Mouse (Mus musculus): ENCODE measurements around the gene Ifng. TPM values are rescaled to one million over a fixed set of nuclear protein-coding genes. Genes with fewer than 3 reads are reported as not detected.

The Ifng gene
- polyA plus RNA-seq (2012), result not detected in 2 replicates

DNA sequence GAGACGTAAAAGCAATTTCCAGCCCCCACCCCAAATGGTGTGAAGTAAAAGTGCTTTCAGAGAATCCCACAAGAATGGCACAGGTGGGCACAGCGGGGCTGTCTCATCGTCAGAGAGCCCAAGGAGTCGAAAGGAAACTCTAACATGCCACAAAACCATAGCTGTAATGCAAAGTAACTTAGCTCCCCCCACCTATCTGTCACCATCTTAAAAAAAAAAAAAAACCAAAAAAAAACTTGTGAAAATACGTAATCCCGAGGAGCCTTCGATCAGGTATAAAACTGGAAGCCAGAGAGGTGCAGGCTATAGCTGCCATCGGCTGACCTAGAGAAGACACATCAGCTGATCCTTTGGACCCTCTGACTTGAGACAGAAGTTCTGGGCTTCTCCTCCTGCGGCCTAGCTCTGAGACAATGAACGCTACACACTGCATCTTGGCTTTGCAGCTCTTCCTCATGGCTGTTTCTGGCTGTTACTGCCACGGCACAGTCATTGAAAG, at the start of gene Ifng:
Gene Ifng, plus strand, starts transcription at position 305 of the 499 bp plus-strand sequence.
- no peak for TF ChIP-seq GATA1 (IDR thresholded peaks at IDR 0.05; ENCODE audit: low read length)

DNA sequence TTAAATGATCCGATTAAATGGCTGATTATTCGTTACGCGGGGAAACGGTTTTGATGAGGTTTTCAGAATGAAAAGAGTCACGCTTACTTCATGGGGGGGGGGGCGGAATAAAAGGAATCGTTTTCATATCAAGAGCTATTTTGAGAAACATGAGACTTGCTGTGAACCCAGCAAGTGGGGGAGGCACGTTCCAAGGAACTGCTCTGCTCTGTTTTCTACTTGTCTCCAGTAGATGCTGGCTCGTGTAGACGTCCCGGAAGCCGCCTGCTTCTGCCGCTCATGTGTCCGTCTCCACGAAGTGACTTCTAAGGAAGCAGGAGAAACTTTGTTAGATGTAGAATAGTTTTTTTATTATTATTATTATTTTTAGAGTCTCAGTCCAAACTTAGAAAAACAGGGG, 40.9 kb upstream of the Ifng start:
- TF ChIP-seq GATA1 (IDR thresholded peaks at IDR 0.05; ENCODE audit: low read length), result no peak

DNA sequence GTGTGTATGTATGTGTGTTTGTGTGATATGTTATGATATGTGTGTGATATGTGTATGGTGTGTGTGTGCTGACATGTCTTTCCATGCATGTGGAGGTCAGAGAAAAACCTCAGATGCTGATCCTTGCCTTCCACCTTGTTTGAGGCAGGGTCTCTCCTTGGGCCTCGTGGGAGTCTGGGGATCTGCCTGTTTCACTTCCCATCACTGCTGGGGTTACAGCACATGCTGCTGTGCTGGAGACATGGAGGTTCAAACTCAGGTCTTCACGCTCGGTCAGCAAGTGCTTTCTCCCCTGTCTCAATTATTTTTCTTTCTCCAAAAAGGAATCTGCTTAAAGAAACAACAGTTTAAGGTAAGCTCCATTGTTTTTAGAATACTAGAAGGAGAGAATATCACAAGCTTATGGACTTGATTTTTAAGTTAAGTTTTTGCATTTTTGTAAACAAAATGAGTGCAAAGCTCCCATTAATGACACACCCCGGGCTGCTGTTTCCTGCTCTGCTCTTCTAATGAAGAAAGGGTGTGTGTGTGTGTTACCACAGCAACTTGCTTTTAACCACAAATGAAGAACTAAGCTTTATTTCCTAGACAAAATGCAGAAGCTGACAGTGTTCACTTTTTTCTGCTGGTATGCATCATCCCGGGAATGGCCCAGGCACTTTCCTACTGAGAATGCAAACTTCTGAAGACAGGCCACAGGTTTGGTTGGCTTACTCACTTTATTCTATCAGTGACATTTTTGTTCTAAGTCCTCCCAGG, 34.2 kb upstream of the Ifng start:
- no peak for TF ChIP-seq GATA1 (IDR thresholded peaks at IDR 0.05; ENCODE audit: low read length)

DNA sequence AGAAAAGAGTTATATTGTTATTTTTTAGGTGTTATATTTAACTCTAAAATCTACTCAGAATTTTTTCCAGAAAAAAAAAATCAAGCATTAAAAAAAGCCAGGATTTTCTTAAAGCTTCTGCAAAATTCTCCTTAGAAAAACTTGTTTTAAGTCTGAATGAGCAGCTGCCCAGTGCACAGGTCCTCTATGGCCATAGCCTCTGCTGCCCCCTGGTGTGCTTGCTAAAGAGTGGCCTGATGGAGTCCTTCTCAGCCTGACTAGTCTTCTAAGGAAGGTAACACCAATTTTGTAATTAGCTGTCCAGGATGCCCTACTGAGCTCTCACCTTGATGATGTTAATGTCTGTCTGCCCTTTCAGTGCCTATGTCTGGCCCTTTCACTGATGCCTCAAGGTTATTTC, 29.5 kb upstream of the Ifng start:
- TF ChIP-seq GATA1 (IDR thresholded peaks at IDR 0.05; ENCODE audit: low read length), result no peak

DNA sequence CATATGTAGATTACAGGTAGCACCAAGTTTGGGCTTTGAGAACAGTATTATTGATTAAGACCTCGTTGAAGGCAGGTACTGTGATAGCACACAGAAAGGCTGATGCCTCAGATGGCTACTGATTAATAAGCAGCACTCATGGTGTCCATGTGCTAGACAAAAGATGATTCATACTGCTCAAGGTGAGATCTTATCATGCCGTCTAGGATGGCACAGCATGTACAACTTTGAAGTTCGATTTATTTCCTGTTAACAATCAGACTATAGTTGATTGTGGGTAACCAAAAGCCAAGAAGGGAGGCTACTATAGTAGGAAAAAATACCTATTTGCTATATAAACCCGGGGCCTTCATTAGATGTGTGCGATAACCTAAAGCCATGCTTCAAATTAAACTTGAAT, 28.1 kb upstream of the Ifng start:
- no peak for TF ChIP-seq GATA1 (IDR thresholded peaks at IDR 0.05; ENCODE audit: low read length)

DNA sequence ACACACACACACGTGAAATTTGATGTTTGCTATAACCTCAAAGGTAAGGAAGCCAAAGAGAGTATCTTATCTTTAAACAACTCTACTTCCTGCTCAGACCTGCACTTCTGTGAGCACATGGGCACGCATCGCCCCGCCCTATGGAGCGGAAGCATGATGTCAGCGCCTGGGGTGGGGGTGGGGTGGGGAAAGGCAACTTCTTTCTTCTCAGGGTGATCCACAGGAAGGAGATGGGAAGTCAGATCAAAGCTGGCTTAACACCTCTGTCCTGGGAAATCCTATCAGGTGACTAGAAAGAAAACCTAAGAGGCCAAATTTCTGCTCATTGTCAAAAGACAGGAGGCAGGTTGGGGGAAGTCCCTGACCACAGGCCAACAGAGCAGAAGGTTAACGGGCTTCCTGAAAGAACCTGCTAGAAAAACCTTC, 21.8 kb upstream of the Ifng start:
- no peak for TF ChIP-seq GATA1 (IDR thresholded peaks at IDR 0.05; ENCODE audit: low read length)

DNA sequence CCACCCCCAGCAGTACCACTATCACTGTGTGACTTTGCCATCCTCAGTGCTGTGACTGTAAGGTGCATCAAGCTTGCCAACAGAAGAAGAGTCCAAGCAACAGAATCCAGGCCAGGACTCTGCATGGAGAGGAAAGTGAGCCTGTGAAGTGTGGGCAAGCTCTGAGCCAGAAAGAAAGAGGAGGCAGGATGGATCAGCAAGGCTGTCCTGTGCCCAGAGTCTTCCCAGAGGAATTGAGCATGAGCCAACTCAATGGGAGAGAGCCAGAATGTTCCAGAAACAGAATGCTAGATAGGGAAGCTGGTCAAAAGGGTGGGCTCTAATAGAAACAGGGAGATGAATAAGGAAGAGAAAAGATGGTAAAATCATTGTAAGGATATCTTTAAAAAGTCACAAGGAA, 19.9 kb upstream of the Ifng start:
- TF ChIP-seq GATA1 (IDR thresholded peaks at IDR 0.05; ENCODE audit: low read length), result no peak

DNA sequence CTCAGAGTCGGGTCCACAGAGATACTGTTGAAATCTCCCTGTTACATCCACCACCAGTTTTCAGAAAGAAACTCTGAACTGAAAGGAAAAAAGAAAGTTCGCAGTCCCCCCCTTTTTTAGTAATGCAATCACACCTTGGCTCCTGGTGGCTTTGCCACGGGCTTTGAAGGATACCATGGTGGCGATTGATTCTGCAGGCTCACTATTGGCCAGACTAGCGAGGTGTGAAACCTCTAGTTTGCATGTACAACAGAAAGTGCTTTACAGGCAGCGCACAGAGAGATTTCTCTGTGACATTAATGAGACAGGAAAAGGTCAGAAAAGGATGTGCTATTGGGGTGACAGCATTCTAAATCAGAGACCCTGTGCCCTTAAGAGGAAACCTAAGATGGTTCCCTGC, 5.3 kb upstream of the Ifng start:
- TF ChIP-seq GATA1 (IDR thresholded peaks at IDR 0.05; ENCODE audit: low read length), result no peak

DNA sequence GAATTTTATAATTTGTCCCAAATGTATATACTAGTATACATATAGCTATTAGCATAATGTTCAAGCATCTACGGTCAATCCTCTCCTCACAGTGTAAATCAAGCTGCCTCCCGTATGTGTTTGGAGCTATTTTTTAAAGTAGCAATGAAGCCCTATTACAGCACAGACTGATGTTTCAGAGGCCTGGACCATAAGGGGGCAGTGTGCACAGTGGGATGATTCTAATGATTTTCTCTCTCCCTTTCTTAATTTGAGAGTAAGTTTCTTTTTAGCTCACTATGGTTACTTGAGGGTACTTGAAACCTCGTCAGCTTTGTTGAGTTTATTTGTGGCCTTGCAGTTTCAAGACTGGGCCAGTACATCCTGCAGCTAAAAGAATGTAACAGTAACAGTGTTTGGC, 1.1 kb downstream of the Ifng start:
- no peak for TF ChIP-seq GATA1 (IDR thresholded peaks at IDR 0.05; ENCODE audit: low read length)

DNA sequence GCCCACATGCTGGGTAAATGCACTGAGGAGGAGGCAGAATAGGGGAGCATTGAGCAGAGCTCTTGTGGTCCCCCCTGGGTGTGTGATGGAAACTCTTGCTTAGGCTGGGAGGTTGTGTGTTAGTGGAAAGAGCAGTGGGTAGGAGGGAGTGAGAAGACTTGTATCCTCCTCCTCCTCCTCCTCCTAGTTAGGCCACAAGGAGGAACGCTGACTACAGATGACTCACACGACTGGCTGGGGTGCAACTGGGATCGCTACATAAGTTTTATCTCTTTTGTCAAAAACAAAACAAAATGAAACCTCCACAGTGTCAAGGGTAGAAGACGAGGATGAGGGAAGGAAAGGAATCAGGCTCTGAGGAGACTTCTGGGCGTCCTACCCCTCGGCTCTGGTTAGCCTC, 2.2 kb downstream of the Ifng start:
- TF ChIP-seq GATA1 (IDR thresholded peaks at IDR 0.05; ENCODE audit: low read length), result no peak

DNA sequence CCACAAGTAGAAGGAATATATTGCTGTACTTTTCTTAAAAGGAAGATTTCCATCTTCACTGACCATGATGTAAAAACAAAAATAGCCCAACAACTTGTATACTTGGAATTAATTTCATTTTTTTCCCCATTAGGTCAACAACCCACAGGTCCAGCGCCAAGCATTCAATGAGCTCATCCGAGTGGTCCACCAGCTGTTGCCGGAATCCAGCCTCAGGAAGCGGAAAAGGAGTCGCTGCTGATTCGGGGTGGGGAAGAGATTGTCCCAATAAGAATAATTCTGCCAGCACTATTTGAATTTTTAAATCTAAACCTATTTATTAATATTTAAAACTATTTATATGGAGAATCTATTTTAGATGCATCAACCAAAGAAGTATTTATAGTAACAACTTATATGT, 4.2 kb downstream of the Ifng start:
- TF ChIP-seq GATA1 (IDR thresholded peaks at IDR 0.05; ENCODE audit: low read length), result no peak

DNA sequence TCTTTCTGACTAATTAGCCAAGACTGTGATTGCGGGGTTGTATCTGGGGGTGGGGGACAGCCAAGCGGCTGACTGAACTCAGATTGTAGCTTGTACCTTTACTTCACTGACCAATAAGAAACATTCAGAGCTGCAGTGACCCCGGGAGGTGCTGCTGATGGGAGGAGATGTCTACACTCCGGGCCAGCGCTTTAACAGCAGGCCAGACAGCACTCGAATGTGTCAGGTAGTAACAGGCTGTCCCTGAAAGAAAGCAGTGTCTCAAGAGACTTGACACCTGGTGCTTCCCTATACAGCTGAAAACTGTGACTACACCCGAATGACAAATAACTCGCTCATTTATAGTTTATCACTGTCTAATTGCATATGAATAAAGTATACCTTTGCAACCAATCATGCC, 4.7 kb downstream of the Ifng start:
- no peak for TF ChIP-seq GATA1 (IDR thresholded peaks at IDR 0.05; ENCODE audit: low read length)

DNA sequence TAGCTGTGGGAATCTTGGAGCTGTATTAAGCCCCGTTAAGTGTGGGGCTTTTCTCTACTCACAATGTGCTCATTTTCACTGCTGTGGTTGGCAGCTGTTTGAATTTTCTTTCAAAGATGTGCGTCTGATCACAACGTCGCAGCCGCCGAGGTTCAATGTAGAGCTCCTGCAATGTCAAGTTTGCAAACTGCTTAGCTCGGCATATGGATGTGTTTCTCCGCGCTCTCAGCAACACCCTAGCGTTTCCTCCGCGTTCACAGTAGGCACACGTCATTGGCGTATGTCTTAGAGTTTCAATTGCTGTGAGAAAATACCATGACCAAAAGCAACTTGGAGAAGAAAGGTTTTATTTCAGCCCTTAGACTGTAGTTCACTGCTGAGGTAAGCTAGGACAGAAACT, 5.1 kb downstream of the Ifng start:
- TF ChIP-seq GATA1 (IDR thresholded peaks at IDR 0.05; ENCODE audit: low read length), result no peak

DNA sequence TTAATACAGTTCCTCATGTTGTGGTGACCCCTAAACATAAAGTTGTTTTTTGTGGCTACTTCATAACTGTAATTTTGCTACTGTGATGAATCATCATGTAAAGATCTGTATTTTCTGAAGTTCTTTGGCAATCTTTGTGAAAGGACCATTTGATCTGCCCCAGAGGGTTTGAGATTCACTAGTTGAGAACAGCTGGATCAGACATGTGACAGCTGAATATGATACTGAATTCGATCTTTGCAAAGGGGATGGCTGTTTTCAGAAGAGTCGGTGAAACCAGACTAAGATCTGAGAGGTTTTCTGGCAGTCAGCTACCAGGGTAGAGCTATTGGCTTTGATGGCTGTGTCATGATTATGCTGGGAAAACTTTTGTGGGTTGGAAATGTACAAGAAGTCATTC, 10.9 kb downstream of the Ifng start:
- TF ChIP-seq GATA1 (IDR thresholded peaks at IDR 0.05; ENCODE audit: low read length), result no peak

DNA sequence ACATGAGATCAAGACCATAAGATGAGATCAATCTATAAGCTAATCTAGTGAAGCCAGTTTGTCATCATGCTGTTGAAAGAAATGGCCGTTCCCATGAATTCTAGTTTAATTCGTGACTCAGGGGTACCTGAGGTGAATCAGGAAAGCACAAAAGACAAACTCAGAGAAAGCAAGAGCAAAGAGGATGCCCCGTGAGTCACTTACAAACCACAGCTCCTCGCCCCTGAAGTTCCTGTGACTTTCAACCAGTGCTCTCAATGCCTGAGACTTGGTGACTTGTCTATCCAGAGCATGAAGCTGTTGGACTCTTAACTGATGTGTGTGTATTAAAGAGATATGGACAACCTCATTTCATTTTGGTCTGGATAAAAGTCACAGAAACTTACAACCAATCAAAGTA, 17.9 kb downstream of the Ifng start:
- no peak for TF ChIP-seq GATA1 (IDR thresholded peaks at IDR 0.05; ENCODE audit: low read length)

DNA sequence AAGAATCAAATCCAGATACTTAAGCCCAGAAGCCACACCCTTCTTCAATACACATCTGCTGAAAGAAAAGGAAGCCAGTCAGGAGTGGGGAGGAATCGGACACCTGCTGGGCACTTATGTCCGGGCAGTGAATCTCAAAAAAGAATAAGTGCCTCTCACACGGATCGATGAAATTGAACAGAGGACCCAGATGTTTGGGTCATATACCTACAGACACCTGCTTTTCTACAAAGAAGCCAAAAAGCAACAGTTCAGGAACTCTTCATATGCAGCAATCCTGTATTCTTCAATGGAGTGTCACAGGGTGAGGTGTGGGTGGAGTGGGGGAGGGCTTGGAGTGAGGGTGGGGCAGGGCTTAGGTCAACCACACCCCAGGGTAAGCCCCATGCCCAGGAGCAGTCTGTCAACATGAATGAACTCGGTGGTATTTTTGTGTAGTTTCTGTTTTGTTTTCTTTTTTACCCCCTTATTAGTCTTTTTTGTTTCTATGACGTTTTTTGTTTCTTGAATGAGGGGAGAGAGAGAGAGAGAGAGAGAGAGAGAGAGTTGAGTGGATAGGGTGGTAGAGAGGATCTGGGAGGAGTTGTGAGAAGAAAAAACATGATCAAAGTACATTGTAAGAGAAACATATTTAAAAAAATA, 20.4 kb downstream of the Ifng start:
- TF ChIP-seq GATA1 (IDR thresholded peaks at IDR 0.05; ENCODE audit: low read length), result no peak

DNA sequence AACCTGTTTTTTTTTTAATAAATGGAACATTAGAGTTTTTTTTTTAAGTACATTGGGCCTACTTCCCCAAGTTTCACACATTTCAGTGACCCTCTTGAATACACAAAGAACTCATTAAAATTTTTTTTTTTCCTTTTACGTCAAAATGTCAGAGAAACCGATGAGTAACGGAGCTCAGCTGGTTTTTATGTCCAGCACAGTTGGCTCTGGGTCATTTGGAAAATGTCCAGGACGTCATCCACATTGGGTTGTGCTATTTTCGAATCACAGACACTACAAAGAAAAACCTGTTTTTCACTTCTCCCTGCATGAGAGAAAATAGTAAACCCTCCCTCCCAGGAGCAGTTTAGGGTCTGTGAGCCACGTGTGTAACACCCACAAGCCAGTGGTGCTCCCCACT, 25.6 kb downstream of the Ifng start:
- no peak for TF ChIP-seq GATA1 (IDR thresholded peaks at IDR 0.05; ENCODE audit: low read length)
